Mouse (Mus musculus) liver, postnatal 0 days (tissue): ENCODE measurements around the gene Tjp3.

Experiments used
- CTCF ChIP-seq: sonication (generic); IDR thresholded peaks from 2 replicates; pipeline ENCODE4 v1.5.1; 2016; ENCODE audit warnings: antibody characterized with exemption, low read depth
- EP300 ChIP-seq: IDR thresholded peaks from 2 replicates; pipeline ENCODE4 v1.6.1; 2016; ENCODE audit warnings: antibody characterized with exemption, low read depth, mild to moderate bottlenecking

DNA sequence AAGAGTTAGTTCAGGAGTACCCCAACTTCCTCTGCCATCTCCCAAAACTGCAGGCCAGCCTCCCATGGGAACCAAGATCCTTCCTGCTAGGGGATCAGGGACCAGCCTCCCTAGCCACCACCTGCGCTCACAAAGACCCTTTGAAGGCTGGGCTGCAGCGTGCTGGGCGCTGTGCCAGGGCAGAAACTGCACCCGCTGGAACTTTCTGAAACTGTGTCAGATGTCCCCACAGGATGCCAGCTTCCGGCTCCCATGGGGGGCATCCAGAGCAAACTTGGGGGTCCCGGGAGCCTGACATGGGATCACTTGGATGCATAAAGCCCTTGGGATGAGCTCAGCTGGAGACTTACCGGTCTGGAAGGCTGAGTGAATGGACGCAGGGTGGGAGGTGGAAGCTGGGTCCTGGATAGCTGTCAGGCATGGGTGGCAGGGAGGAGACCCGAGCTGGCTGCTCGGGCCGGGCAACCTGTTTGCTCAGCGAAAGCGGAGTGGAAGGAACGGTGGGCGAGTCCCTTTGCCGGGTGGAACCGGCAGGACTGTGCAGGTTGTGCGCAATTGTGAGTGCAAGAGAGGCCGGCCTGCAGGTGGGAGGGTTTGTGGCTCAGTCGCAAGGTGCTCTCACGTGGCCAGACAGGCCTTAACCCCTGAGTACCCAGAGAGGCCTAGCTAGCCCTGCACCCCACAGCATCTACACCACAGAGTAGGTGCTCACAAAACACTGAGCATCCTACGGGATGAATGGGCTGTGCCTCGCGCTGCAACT, 502 bp downstream of the Tjp3 start:
- TF ChIP-seq CTCF, result no peak
- TF ChIP-seq EP300, result no peak
